Mouse (Mus musculus) intestine, postnatal 0 days (tissue): ENCODE data around the gene D630039A03Rik. TPM values are rescaled to one million over a fixed set of nuclear protein-coding genes. Genes with fewer than 3 reads are reported as not detected.

ENCODE experiments used
- ATAC-seq: fragments of 200-750 bp; cut with Nextera tagmentation; 2 replicates; pipeline ENCODE4 v1.8.0; 2017; ENCODE audit warnings: mild to moderate bottlenecking, moderate TSS enrichment, moderate library complexity
- H3K27ac ChIP-seq: fragments of 300-500 bp; sonication (generic); 2 replicates; pipeline ENCODE4 v1.5.1; 2014; ENCODE audit warnings: mild to moderate bottlenecking, low read depth, low read length, moderate library complexity
- H3K27me3 ChIP-seq: fragments of 300-500 bp; sonication (generic); replicated peaks from 2 replicates; pipeline ENCODE4 v1.6.1; 2014; ENCODE audit warnings: low read length, mixed read lengths; ENCODE audit not compliant: control insufficient read depth, insufficient read depth
- H3K36me3 ChIP-seq: fragments of 300-500 bp; sonication (generic); 2 replicates; pipeline ENCODE4 v1.6.1; 2014; ENCODE audit warnings: mild to moderate bottlenecking, moderate library complexity; ENCODE audit not compliant: control insufficient read depth, insufficient read depth
- H3K4me1 ChIP-seq: fragments of 300-500 bp; sonication (generic); replicated peaks from 2 replicates; pipeline ENCODE4 v1.6.1; 2014; ENCODE audit warnings: antibody characterized with exemption, low read length, mixed read lengths; ENCODE audit not compliant: control insufficient read depth, insufficient read depth
- H3K4me2 ChIP-seq: fragments of 300-500 bp; sonication (generic); replicated peaks from 2 replicates; pipeline ENCODE4 v1.6.1; 2014; ENCODE audit warnings: low read depth, mild to moderate bottlenecking, moderate library complexity
- H3K4me3 ChIP-seq: fragments of 300-500 bp; sonication (generic); 2 replicates; pipeline ENCODE4 v1.5.1; 2014; ENCODE audit warnings: low read depth, low read length
- H3K9ac ChIP-seq: fragments of 300-500 bp; sonication (generic); 2 replicates; pipeline ENCODE4 v1.6.1; 2014; ENCODE audit warnings: mild to moderate bottlenecking, low read depth, low read length
- H3K9me3 ChIP-seq: fragments of 300-500 bp; sonication (generic); 2 replicates; pipeline ENCODE4 v1.6.1; 2016; ENCODE audit warnings: mixed run types; ENCODE audit not compliant: control insufficient read depth
- CTCF ChIP-seq: sonication (generic); IDR thresholded peaks from 2 replicates; pipeline ENCODE4 v1.5.1; 2016; ENCODE audit warnings: low read depth, mild to moderate bottlenecking, control low read depth, antibody characterized with exemption, moderate library complexity
- WGBS: fragments of 180-500 bp; shearing (Covaris S2); extraction: QIAGEN DNeasy Blood & Tissue Kit; methylation state at CpG from one replicate; pipeline ENCODE4 v1.1.7; 2014; 5-methylcytosine and 5-hydroxymethylcytosine counted together
- polyA plus RNA-seq: library from polyadenylated mRNA; unstranded; fragments of >200 nt; fragmentation: Nextera tagmentation; extraction: Ambion mirVana; gene quantifications from 2 replicates; pipeline ENCODE4 v1.2.1, GENCODE M21; 2015

The D630039A03Rik gene
- polyA plus RNA-seq, 1 experiment from 2014 or later: 6.6 TPM

DNA sequence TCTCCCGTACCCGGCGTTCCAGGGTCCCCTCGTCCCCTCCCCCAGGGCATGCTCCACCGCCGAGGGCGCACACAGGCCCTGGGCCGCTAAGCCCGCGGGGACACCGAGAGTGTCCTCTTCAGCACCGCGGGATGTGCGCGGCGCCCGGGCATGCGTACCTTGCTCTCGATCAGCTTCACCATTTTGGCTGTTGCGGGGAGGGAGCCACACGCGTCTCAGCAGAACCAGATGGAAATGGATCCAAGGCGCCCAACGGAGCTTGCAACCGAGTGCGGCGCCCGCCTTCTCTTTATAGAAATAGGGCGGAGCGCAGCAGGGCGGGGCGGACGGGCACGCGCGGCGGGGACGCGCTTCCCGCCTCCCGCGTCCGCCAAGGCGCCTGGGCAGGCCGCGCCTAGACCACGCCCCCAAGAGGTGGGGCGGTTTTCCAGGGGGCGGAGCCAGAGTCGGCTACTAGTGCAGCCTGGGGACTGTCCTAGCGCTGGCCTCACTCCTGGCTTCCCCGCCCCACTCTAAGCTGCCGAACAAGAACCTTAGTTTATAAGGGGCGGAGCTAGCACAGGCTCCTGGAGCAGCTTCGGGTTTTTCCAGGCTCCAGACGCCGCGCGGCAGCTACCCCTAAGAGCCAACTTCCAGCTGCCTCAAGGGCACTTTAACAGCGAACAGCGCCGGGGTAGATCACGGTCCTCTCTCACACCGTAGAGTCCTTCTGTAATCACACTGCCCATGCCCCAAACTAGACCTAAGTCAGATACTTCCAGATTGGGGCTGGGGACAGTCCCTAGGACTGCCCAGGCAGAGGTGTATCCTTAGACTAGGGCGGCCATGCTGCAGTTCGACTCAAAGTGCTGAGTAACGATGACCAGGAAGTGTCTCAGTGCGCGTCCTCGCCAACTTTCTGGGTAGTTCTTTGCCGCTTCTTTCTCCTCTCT is 40.2 kb upstream of the D630039A03Rik start, which contains the start of gene Txn1:
TSS of gene Txn1 (minus strand) at position 383 of the 932 bp plus-strand sequence.
- Histone ChIP-seq H3K4me3 (peak within 1 kb of the TSS; percentile 94), H3K4me2 (peak within 1 kb of the TSS; percentile 80), H3K9ac (peak within 1 kb of the TSS; percentile 71), H3K4me1 (peaks cover 28% of the 10 kb centered on the region), H3K27me3 (no peaks in the 10 kb centered on the region), H3K36me3 (peaks cover 8% of the 10 kb centered on the region), H3K9me3 (no peaks in the 10 kb centered on the region), H3K27ac (peak within 1 kb of the TSS; percentile 97)
- no peak for TF ChIP-seq CTCF
- under 1% methylated on average over 56 of the region's 71 CpGs for WGBS
- ATAC-seq: peak; percentile 93

DNA sequence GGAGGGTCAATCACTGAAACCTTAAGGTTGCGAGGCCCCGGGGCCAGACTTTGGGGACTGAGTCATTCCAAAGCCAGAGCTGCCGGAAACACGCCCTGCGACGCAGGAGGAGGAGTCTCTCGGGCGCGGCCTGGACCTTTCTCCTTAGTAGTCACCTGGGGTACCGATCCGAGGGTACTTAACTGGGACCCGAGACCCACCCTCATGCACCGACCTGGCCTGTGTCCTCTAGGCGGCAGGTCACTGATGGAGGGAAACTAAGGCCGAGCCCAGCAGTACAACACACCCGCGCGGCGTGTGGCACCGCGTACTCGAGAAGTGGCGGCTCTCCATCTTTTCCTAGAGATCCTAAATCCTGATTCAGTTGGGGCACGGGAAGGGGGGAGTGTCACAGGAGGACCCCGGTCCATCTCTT is 39.5 kb upstream of the D630039A03Rik start:
- Histone ChIP-seq H3K9me3 (no peaks in the 10 kb centered on the region), H3K4me2 (peak overlapping the region; percentile 80), H3K27me3 (no peaks in the 10 kb centered on the region), H3K4me1 (peaks cover 28% of the 10 kb centered on the region), H3K9ac (peak overlapping the region; percentile 71), H3K4me3 (peak overlapping the region; percentile 94), H3K27ac (peak overlapping the region; percentile 97), H3K36me3 (peaks cover 15% of the 10 kb centered on the region)
- peak; percentile 37 for TF ChIP-seq CTCF
- ATAC-seq: peak; percentile 2; the same call in 1 of the 2 replicates
- 0% methylated on average over 25 of the region's 25 CpGs for WGBS

DNA sequence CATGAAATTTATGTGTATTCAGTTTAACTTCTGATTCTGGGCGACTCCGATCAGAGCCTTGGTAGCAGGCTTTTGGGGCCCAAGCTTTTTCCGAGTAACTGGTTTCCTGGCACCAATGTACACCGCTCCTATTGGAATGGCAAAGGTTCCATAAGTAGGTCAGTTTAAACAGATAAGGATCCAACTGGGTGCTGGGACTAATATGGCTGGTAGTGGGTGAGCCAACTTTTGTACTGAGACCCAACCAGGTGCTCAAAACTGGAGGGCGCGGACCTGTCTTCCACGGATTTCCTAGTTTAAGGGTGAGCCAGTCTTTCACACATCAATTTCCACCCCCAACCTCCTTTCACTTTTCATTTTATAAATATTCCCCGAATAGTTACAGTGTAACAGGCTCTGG is 38.9 kb upstream of the D630039A03Rik start:
- ATAC-seq: no peak
- Histone ChIP-seq H3K27ac (peak overlapping the region; percentile 97), H3K36me3 (peaks cover 21% of the 10 kb centered on the region), H3K4me2 (peak overlapping the region; percentile 80), H3K27me3 (no peaks in the 10 kb centered on the region), H3K4me3 (peak overlapping the region; percentile 94), H3K9ac (peak overlapping the region; percentile 71), H3K4me1 (peaks cover 28% of the 10 kb centered on the region), H3K9me3 (no peaks in the 10 kb centered on the region)
- 39% methylated on average over 8 of the region's 8 CpGs for WGBS
- TF ChIP-seq CTCF: no peak

DNA sequence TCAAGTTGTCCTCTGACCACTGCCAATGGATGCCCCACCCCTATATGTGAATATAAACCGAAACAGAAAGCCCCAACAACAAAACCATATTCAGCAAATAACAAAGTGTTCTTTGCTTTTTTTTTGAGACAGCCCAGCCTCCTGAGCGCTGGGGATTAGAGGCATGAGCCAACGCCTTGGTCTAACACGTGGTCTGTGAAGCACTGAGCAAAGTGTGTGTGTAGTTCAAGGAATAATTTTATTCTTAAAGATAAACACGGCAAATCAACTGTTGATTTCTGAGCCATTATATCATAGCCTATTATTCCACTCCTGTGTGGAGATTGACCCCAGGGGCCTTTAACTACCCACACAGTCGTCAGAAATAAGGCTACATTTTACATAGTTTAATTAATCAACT is 38.5 kb upstream of the D630039A03Rik start:
- Histone ChIP-seq H3K4me1 (peaks cover 28% of the 10 kb centered on the region), H3K9me3 (no peaks in the 10 kb centered on the region), H3K9ac (peak overlapping the region; percentile 71; the same call in 1 of the 2 replicates), H3K27me3 (no peaks in the 10 kb centered on the region), H3K4me3 (peak overlapping the region; percentile 94), H3K36me3 (peaks cover 25% of the 10 kb centered on the region), H3K4me2 (peak overlapping the region; percentile 80), H3K27ac (peak overlapping the region; percentile 97)
- WGBS: 37% methylated on average over 6 of the region's 6 CpGs
- TF ChIP-seq CTCF: no peak
- no peak for ATAC-seq

DNA sequence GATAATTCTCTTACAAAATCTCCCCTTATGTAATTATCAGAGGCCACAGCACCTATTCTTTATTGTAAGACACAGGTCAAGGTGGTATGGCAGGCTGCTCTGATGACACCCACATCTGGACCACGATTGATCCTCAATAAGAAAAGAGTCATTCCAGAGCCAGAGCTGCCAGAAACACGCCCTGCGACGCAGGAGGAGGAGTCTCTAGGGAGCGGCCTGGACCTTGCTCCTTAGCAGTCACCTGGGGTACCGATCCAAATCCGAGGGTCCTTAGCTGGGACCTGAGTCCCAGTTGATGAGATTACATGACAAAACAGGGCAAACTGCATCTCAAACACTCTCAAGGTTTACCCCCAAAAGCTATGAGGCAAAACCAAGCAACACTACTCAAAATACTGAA is 37.7 kb upstream of the D630039A03Rik start:
- Histone ChIP-seq H3K4me2 (peak overlapping the region; percentile 80), H3K4me1 (peaks cover 28% of the 10 kb centered on the region), H3K27ac (peak overlapping the region; percentile 97), H3K27me3 (no peaks in the 10 kb centered on the region), H3K9ac (no peak overlapping the region), H3K36me3 (peaks cover 30% of the 10 kb centered on the region), H3K4me3 (peak overlapping the region; percentile 94), H3K9me3 (no peaks in the 10 kb centered on the region)
- TF ChIP-seq CTCF: no peak
- ATAC-seq: no peak
- 39% methylated on average over 7 of the region's 7 CpGs for WGBS

DNA sequence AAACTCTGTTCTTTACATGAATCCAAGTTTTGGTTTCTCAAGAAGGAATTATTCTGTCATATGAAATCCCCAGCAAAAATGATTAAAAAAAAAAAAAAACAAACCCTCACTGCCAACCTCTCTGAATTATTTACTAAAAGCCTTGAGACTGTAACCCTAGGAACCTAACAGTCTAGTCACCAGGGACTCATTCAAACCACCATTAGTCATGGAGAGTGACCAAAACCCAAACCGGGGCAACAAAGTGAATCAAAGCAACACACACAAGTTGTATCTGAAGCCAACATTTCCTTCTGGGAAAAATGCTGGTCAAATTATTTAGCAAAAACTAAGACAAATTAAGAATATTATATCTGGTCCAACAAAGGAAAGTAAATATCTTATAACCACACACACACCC is 36.8 kb upstream of the D630039A03Rik start:
- no peak overlapping the region for H3K27ac ChIP-seq
- peaks cover 26% of the 10 kb centered on the region for H3K4me1 ChIP-seq
- no peak for ATAC-seq
- 81% methylated on average over 1 of the region's 1 CpGs for WGBS
- no peak overlapping the region for H3K9ac ChIP-seq
- no peak for TF ChIP-seq CTCF
- no peaks in the 10 kb centered on the region for H3K9me3 ChIP-seq
- H3K4me3 ChIP-seq: no peak overlapping the region
- H3K4me2 ChIP-seq: peak overlapping the region; percentile 39; the same call in 1 of the 2 replicates
- peaks cover 33% of the 10 kb centered on the region for H3K36me3 ChIP-seq
- H3K27me3 ChIP-seq: no peaks in the 10 kb centered on the region
